Mouse (Mus musculus) neural tube, embryonic 15.5 days (tissue): ENCODE results near the gene Iqgap2. TPM values are rescaled to one million over a fixed set of nuclear protein-coding genes. Genes with fewer than 3 reads are reported as not detected.
A peak's percentile ranks its signal among the peaks of the same experiment; 100 is the strongest.

ENCODE experiments used
- ATAC-seq: fragments of 200-750 bp; cut with Nextera tagmentation; 2 replicates; pipeline ENCODE4 v1.8.0; 2017; ENCODE audit warnings: mild to moderate bottlenecking, moderate TSS enrichment, moderate library complexity; ENCODE audit not compliant: low FRiP score
- H3K27ac ChIP-seq: fragments of 300-500 bp; sonication (generic); replicated peaks from 2 replicates; pipeline ENCODE4 v1.5.1; 2015; ENCODE audit warnings: mild to moderate bottlenecking, inconsistent platforms
- H3K27me3 ChIP-seq: fragments of 300-500 bp; sonication (generic); replicated peaks from 2 replicates; pipeline ENCODE4 v1.6.1; 2015; ENCODE audit warnings: inconsistent platforms
- H3K36me3 ChIP-seq: fragments of 300-500 bp; sonication (generic); 2 replicates; pipeline ENCODE4 v1.6.1; 2015; ENCODE audit warnings: inconsistent platforms
- H3K4me1 ChIP-seq: fragments of 300-500 bp; sonication (generic); 2 replicates; pipeline ENCODE4 v1.6.1; 2015; ENCODE audit warnings: inconsistent platforms
- H3K4me2 ChIP-seq: fragments of 300-500 bp; sonication (generic); 2 replicates; pipeline ENCODE4 v1.6.1; 2015; ENCODE audit warnings: inconsistent platforms, mild to moderate bottlenecking, moderate library complexity
- H3K4me3 ChIP-seq: fragments of 300-500 bp; sonication (generic); replicated peaks from 2 replicates; pipeline ENCODE4 v1.5.1; 2015; ENCODE audit warnings: mild to moderate bottlenecking, inconsistent platforms
- H3K9ac ChIP-seq: fragments of 300-500 bp; sonication (generic); replicated peaks from 2 replicates; pipeline ENCODE4 v1.6.1; 2015; ENCODE audit warnings: mild to moderate bottlenecking, inconsistent platforms
- H3K9me3 ChIP-seq: fragments of 300-500 bp; sonication (generic); replicated peaks from 2 replicates; pipeline ENCODE4 v1.6.1; 2016; ENCODE audit warnings: inconsistent platforms
- WGBS: fragments of 180-500 bp; shearing (Covaris S2); methylation state at CpG from one replicate; pipeline ENCODE4 v1.1.7; 2015; ENCODE audit warnings: mixed read lengths; 5-methylcytosine and 5-hydroxymethylcytosine counted together
- polyA plus RNA-seq: library from polyadenylated mRNA; unstranded; fragments of >200 nt; fragmentation: Nextera tagmentation; extraction: Ambion mirVana; gene quantifications from 2 replicates; pipeline ENCODE4 v1.2.1, GENCODE M21; 2015

Gene Iqgap2
- polyA plus RNA-seq, 1 experiment from 2014 or later = 1.9 TPM

DNA sequence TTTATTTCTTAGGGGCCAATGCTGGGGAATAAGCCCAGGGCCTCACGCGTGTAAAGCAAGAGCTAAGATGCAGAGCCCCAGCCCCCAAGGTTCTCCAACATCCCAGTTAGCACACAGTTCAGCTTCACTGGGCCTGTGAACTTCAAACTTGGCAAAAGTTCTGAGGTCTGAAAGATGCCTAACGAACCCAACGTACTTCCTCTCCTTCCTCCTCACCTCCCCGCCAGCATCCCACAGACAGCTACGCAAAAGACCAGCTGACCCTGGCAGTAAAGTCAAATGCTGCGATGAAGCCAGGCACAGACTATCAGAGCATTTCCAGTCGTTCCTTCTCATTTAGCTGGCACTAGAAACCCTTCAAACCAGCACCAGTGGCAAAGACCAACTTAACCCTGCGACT, 10.3 kb downstream of the Iqgap2 start:
- Histone ChIP-seq H3K4me1 (no peaks in the 10 kb centered on the region), H3K27ac (no peak overlapping the region), H3K9ac (no peak overlapping the region), H3K4me2 (no peak overlapping the region), H3K9me3 (no peaks in the 10 kb centered on the region), H3K4me3 (no peak overlapping the region), H3K36me3 (no peaks in the 10 kb centered on the region), H3K27me3 (no peaks in the 10 kb centered on the region)
- ATAC-seq = no peak
- WGBS = 87% methylated on average over 9 of the region's 9 CpGs

DNA sequence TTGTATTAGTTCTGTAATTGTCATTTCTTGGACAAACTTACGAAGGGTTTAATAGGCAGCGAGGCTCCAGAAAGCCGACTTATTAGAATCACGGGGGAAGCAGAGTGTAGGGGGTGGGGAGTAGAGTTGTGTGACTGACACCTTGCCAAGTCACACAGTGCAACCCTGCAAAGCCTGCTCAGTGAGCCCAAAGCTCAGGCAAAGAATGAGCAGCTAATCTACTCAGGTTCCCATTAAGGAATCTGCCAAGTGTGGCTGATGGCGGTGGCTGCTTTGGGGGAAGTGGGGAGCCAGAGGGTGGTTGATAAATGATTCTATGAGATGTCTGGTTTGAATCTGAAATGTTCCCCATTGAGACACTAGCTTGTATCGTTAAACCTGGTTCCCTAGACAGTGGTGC, 11.1 kb downstream of the Iqgap2 start:
- 67% methylated on average over 6 of the region's 6 CpGs for WGBS
- ATAC-seq = no peak

DNA sequence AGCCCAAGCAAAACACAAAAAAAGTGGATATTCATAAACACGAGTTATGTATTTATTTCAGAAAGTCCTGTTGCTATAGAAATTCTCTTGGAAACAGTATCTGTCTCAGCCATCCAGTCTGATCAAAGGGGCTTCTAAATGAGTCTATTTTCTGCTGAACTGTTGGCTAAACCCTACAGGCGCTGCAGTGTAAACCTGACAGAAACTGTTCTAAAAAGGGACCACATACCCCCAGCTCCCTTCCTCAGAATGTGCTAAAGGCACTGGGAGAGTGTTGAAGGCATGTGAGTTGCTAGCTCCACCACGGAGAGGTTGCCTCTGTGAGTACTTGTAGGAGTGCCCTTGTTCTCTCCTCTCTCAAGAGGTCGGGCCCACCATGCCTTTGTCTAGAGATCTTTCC, 19.7 kb downstream of the Iqgap2 start:
- WGBS = 76% methylated on average over 4 of the region's 4 CpGs
- no peak overlapping the region for H3K4me2 ChIP-seq
- H3K27ac ChIP-seq = no peak overlapping the region
- H3K4me1 ChIP-seq = peaks cover 18% of the 10 kb centered on the region
- H3K9ac ChIP-seq = no peak overlapping the region
- no peaks in the 10 kb centered on the region for H3K27me3 ChIP-seq
- no peaks in the 10 kb centered on the region for H3K9me3 ChIP-seq
- H3K36me3 ChIP-seq = no peaks in the 10 kb centered on the region
- no peak overlapping the region for H3K4me3 ChIP-seq
- ATAC-seq = no peak

More for the DNA sequence above, 11.1 kb downstream of the Iqgap2 start:
- Histone ChIP-seq H3K27ac (no peak overlapping the region), H3K4me2 (no peak overlapping the region), H3K27me3 (no peaks in the 10 kb centered on the region), H3K4me1 (no peaks in the 10 kb centered on the region), H3K4me3 (no peak overlapping the region), H3K36me3 (no peaks in the 10 kb centered on the region), H3K9ac (no peak overlapping the region), H3K9me3 (no peaks in the 10 kb centered on the region)

DNA sequence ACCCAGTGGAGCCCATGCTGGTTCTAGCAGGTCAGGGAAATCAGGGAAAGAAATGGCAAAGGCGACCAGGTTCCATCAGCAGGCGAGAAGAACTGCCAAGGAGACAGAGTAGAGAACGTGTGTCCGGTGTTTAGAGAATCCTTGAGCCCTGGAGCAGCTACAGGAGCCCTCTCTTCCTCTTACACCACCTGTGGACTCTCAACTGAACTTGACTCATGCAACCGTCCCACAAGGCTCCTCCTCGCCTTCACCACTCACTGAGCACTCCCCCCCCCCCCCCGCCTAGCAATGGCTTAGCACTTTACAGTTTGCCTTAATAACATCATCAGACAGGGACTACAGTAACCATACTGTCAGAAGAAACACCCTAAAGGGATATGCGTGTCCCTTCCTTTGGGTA, 21.1 kb downstream of the Iqgap2 start:
- no peaks in the 10 kb centered on the region for H3K9me3 ChIP-seq
- H3K4me2 ChIP-seq = no peak overlapping the region
- WGBS = 87% methylated on average over 8 of the region's 8 CpGs
- ATAC-seq = no peak
- H3K27me3 ChIP-seq = no peaks in the 10 kb centered on the region
- no peaks in the 10 kb centered on the region for H3K36me3 ChIP-seq
- no peak overlapping the region for H3K9ac ChIP-seq
- peaks cover 18% of the 10 kb centered on the region for H3K4me1 ChIP-seq
- H3K27ac ChIP-seq = no peak overlapping the region
- H3K4me3 ChIP-seq = no peak overlapping the region

DNA sequence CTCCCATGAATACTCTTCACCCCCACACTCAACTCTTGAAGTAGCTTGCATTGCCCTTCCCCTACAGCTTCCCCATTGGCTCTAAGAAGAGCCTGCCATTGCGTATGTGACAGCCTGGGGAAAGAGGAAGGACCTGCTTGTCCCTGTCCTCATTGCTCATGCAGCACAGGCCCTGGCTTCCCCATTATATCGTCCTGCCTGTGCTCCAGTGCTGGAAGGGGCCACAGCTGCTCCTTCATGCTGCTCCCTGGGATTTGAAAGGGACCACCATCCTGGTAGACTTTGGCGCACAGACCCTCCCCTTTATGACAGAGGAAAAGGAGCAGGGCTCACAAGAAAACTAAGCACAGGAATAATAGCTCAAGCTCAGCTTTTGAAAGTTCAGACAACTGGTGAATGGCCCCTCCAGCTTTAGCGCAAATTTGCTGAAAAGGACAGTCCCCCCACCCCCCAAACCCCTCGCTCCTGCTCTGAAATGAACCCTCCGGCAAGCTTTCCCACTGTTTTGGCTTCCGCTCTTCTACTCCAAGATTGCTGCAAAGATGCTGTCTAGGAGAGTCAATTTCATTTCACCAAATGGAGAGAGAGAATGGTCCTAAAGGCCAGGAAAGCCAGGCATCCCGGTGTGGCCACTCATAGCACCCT, 22.7 kb downstream of the Iqgap2 start:
- H3K36me3 ChIP-seq = no peaks in the 10 kb centered on the region
- peak overlapping the region; percentile 20; the same call in 1 of the 2 replicates for H3K4me2 ChIP-seq
- ATAC-seq = peak; percentile 60; the same call in 1 of the 2 replicates
- no peak overlapping the region for H3K27ac ChIP-seq
- no peak overlapping the region for H3K9ac ChIP-seq
- no peaks in the 10 kb centered on the region for H3K9me3 ChIP-seq
- peaks cover 18% of the 10 kb centered on the region for H3K4me1 ChIP-seq
- WGBS = 24% methylated on average over 8 of the region's 8 CpGs
- H3K4me3 ChIP-seq = no peak overlapping the region
- H3K27me3 ChIP-seq = no peaks in the 10 kb centered on the region

DNA sequence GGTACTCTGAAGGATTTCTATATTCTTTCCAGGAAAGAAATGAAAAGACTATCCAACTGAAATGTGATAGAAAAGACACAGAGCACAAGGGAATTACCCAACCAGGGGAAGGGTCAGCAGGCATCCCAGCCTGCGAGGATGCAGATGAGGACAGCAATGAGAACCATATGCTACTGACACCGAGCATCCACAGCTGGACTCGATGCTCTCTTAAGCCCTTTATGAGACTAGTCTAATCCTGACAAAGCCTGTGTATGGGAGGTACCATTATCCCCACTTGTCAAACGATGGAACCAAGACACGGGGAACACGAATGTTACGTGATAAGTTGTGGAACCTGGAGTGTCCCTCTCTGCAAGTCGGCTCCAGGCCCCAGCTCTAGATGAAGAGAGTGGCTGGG, 29.5 kb downstream of the Iqgap2 start:
- Histone ChIP-seq H3K27me3 (no peaks in the 10 kb centered on the region), H3K9me3 (no peaks in the 10 kb centered on the region), H3K27ac (no peak overlapping the region), H3K4me2 (no peak overlapping the region), H3K9ac (no peak overlapping the region), H3K36me3 (no peaks in the 10 kb centered on the region), H3K4me3 (no peak overlapping the region), H3K4me1 (no peaks in the 10 kb centered on the region)
- 93% methylated on average over 8 of the region's 8 CpGs for WGBS
- ATAC-seq = no peak

DNA sequence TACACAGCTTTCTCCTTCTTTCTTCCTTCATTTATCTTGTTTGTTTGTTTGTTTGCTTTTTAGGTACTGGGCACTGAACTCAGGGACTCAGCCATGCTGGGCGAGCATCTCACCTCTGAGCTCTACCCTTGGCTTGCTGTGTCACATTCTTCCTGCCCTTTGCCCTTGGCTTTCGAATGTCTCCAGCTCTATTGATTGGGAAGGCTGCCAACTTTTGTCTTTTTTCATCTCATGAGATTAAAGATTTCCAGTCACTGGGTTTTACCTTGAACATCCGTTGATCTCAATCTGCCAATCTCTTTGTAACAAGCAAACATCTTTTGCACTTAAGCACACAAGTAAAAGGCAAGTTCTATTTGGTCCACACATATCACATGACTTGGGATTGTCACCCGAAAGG, 32.5 kb downstream of the Iqgap2 start:
- no peak overlapping the region for H3K4me3 ChIP-seq
- no peak for ATAC-seq
- no peak overlapping the region for H3K27ac ChIP-seq
- H3K4me2 ChIP-seq = no peak overlapping the region
- no peaks in the 10 kb centered on the region for H3K27me3 ChIP-seq
- H3K4me1 ChIP-seq = no peaks in the 10 kb centered on the region
- H3K9me3 ChIP-seq = no peaks in the 10 kb centered on the region
- H3K36me3 ChIP-seq = no peaks in the 10 kb centered on the region
- no peak overlapping the region for H3K9ac ChIP-seq
- 81% methylated on average over 4 of the region's 4 CpGs for WGBS

DNA sequence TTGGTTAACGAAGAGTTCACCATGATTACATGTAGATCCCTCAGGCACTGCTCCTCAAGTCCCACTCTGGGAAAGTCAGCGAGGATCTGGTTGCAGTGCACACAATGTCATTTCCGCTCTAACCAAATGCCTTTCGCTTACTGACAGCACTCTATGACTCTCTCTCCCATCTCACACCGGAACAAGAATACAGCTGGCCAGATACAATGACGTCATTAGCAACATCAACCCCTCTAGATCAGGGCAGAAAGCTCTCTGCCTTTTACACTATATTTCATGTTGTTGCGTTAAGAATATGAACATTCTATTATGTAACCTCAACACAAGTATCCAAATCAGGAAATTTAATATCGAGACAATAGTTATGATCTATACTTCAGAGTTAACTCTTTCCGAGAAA, 32.9 kb downstream of the Iqgap2 start:
- Histone ChIP-seq H3K27ac (no peak overlapping the region), H3K36me3 (no peaks in the 10 kb centered on the region), H3K4me1 (no peaks in the 10 kb centered on the region), H3K4me2 (no peak overlapping the region), H3K4me3 (no peak overlapping the region), H3K27me3 (no peaks in the 10 kb centered on the region), H3K9ac (no peak overlapping the region), H3K9me3 (no peaks in the 10 kb centered on the region)
- WGBS = 92% methylated on average over 9 of the region's 9 CpGs
- no peak for ATAC-seq

DNA sequence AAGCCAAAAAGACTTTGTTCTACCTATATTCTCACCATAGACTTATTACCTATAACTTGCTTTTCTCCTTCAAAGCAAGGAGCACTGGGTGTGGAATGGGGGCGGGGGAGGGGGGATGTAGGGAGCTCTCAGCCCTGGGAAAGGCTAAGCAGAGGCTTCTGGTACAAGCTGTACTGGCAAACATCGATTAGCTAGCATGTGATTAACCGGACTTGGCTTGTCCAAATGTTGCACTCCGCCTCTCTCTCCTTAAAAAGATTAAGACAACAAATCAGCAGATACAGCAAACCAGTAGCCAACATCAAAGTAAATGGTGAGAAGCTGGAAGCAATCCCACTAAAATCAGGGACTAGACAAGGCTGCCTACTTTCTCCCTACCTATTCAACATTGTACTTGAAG, 36.2 kb downstream of the Iqgap2 start:
- Histone ChIP-seq H3K27me3 (no peaks in the 10 kb centered on the region), H3K36me3 (no peaks in the 10 kb centered on the region), H3K9ac (no peak overlapping the region), H3K4me3 (no peak overlapping the region), H3K9me3 (no peaks in the 10 kb centered on the region), H3K4me2 (no peak overlapping the region), H3K4me1 (no peaks in the 10 kb centered on the region), H3K27ac (no peak overlapping the region)
- ATAC-seq = no peak
- WGBS = 92% methylated on average over 4 of the region's 4 CpGs

DNA sequence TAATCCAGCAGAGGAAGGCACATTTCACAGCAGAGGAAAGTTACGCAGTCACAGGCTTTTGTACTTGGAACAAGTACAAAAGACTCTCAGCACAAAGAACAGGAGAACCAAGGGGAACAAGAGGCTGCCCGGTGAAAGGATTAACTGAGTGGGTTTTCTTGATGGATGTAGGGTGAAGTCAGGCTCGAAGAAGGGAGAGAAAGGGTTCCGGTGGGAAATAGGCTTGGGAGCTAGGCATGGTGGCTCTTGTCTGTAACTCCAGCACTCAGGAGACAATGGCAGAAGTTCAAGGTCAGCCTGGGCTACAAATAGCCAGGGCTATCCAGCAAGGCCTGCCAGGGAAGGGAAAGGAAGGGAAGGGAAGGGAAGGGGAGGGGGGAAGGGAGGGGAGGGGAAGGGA, 40.1 kb downstream of the Iqgap2 start:
- no peaks in the 10 kb centered on the region for H3K9me3 ChIP-seq
- H3K9ac ChIP-seq = no peak overlapping the region
- ATAC-seq = no peak
- H3K4me3 ChIP-seq = no peak overlapping the region
- H3K27ac ChIP-seq = no peak overlapping the region
- H3K4me2 ChIP-seq = no peak overlapping the region
- 19% methylated on average over 4 of the region's 4 CpGs for WGBS
- H3K27me3 ChIP-seq = no peaks in the 10 kb centered on the region
- no peaks in the 10 kb centered on the region for H3K36me3 ChIP-seq
- H3K4me1 ChIP-seq = peaks cover 10% of the 10 kb centered on the region

DNA sequence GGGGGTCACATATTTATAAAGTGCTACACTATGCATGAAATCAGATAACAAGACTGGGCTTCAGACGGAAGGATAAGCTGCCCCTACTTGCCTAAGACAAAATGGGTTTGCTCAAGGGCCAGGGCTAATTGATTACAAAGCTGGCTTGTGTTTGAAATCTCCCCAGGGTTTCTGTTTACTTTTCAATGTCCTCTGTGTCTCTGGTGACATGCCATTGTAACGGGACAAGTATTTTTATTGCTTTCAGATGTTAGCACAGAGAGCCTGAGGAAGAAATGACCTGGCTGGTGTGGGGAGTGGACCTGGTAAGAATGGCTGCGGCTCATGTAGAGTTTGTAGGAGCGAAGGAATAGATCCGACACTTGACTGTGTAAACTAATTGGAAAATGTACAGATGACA, 41.3 kb downstream of the Iqgap2 start:
- WGBS = 56% methylated on average over 5 of the region's 5 CpGs
- ATAC-seq = no peak

DNA sequence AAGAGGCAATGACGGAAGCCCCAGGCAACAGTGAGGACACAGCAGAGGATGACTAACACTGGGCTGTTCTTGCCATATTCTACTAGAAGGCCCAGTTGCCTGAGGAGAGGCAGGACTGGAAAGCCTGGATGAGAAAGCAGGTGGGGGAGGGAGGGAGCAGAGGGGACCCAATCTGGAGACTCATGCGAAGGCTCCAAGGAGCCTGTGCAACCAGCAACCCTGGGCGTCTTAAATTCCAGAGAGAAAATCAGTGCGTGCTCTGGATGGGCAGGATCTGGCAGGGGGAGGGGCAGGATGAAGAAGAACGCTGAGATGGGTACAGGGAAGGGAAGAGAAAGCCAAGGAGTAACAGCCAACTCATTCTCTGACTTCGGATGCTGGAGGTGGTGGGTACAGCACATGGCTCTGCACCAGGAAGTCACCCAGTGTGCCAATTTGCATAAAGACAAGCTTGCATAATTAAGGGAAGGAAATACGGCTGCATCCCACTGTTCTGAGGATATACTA, 42.2 kb downstream of the Iqgap2 start:
- Histone ChIP-seq H3K9ac (no peak overlapping the region), H3K4me3 (no peak overlapping the region), H3K9me3 (no peaks in the 10 kb centered on the region), H3K4me1 (peaks cover 10% of the 10 kb centered on the region), H3K36me3 (no peaks in the 10 kb centered on the region), H3K27me3 (no peaks in the 10 kb centered on the region), H3K27ac (no peak overlapping the region), H3K4me2 (no peak overlapping the region)
- 49% methylated on average over 7 of the region's 7 CpGs for WGBS
- peak; percentile 53 for ATAC-seq

More for the DNA sequence above, 41.3 kb downstream of the Iqgap2 start:
- no peaks in the 10 kb centered on the region for H3K36me3 ChIP-seq
- no peaks in the 10 kb centered on the region for H3K9me3 ChIP-seq
- H3K27me3 ChIP-seq = no peaks in the 10 kb centered on the region
- no peak overlapping the region for H3K4me2 ChIP-seq
- peaks cover 10% of the 10 kb centered on the region for H3K4me1 ChIP-seq
- no peak overlapping the region for H3K27ac ChIP-seq
- no peak overlapping the region for H3K4me3 ChIP-seq
- H3K9ac ChIP-seq = no peak overlapping the region
